Mouse (Mus musculus) forebrain, postnatal 0 days (tissue): ENCODE measurements around the gene Gm28551. TPM values are rescaled to one million over a fixed set of nuclear protein-coding genes. Genes with fewer than 3 reads are reported as not detected.
"Not testable (repeated sequence)": the region's sequence is repeated elsewhere in the genome, so short reads cannot be mapped to it uniquely, and the experiment has no call there.

Experiments used
- ATAC-seq: fragments of 200-750 bp; cut with Nextera tagmentation; 2 replicates; pipeline ENCODE4 v1.8.0; 2017; ENCODE audit warnings: mild to moderate bottlenecking, moderate library complexity
- DNase-seq: peaks from one replicate; pipeline ENCODE4 v3.0.0-alpha.2; 2015
- H3K27ac ChIP-seq: fragments of 300-500 bp; sonication (generic); 2 replicates; pipeline ENCODE4 v1.5.1; 2014; ENCODE audit warnings: low read depth, mild to moderate bottlenecking, antibody characterized with exemption, low read length, moderate library complexity, mixed read lengths
- H3K27me3 ChIP-seq: fragments of 300-500 bp; sonication (generic); 2 replicates; pipeline ENCODE4 v1.6.1; 2014; ENCODE audit warnings: mild to moderate bottlenecking, low read length, mixed read lengths; ENCODE audit not compliant: insufficient read depth
- H3K36me3 ChIP-seq: fragments of 300-500 bp; sonication (generic); 2 replicates; pipeline ENCODE4 v1.6.1; 2014; ENCODE audit warnings: mild to moderate bottlenecking, moderate library complexity; ENCODE audit not compliant: insufficient read depth
- H3K4me1 ChIP-seq: fragments of 300-500 bp; sonication (generic); 2 replicates; pipeline ENCODE4 v1.6.1; 2014; ENCODE audit warnings: antibody characterized with exemption; ENCODE audit not compliant: insufficient read depth
- H3K4me2 ChIP-seq: fragments of 300-500 bp; sonication (generic); 2 replicates; pipeline ENCODE4 v1.6.1; 2014; ENCODE audit warnings: low read depth, mild to moderate bottlenecking, moderate library complexity
- H3K4me3 ChIP-seq: fragments of 300-500 bp; sonication (generic); 2 replicates; pipeline ENCODE4 v1.5.1; 2014; ENCODE audit warnings: low read depth, low read length, mixed read lengths
- H3K9ac ChIP-seq: fragments of 300-500 bp; sonication (generic); 2 replicates; pipeline ENCODE4 v1.6.1; 2014; ENCODE audit warnings: mild to moderate bottlenecking
- H3K9me3 ChIP-seq: fragments of 300-500 bp; sonication (generic); 2 replicates; pipeline ENCODE4 v1.6.1; 2016; ENCODE audit warnings: low read length
- CTCF ChIP-seq: sonication (generic); IDR thresholded peaks from 2 replicates; pipeline ENCODE4 v1.5.1; 2016; ENCODE audit warnings: antibody characterized with exemption, control low read depth, low read depth
- WGBS: fragments of 180-500 bp; shearing (Covaris S2); extraction: QIAGEN DNeasy Blood & Tissue Kit; methylation state at CpG from one replicate; pipeline ENCODE4 v1.1.7; 2014; 5-methylcytosine and 5-hydroxymethylcytosine counted together
- polyA plus RNA-seq: library from polyadenylated mRNA; unstranded; fragments of >200 nt; fragmentation: Nextera tagmentation; extraction: Ambion mirVana; gene quantifications from 2 replicates; pipeline ENCODE4 v1.2.1, GENCODE M21; 2015
- total RNA-seq: library from RNA; depleted of rRNA; stranded (reverse); fragments of >200 nt; gene quantifications from 2 replicates; pipeline ENCODE4 v1.2.3, GENCODE M21; 2014

Gene Gm28551
- total and polyA plus RNA-seq, 2 experiments from 2014 or later: 1.00 to 2.1 TPM

- no peak overlapping the region for H3K9ac ChIP-seq
- no peak for ATAC-seq
- no peaks in the 10 kb centered on the region for H3K4me1 ChIP-seq
- no peak overlapping the region for H3K4me2 ChIP-seq
- H3K9me3 ChIP-seq: no peaks in the 10 kb centered on the region
- H3K4me3 ChIP-seq: no peak overlapping the region
- H3K27ac ChIP-seq: no peak overlapping the region
- no peaks in the 10 kb centered on the region for H3K36me3 ChIP-seq
- H3K27me3 ChIP-seq: no peaks in the 10 kb centered on the region
- DNase-seq: no peak
- TF ChIP-seq CTCF: no peak
Observed at GRCm38 (mm10) chr1:53358988-53359387, 6.5 kb upstream of the Gm28551 start.

- no peak for DNase-seq
- H3K9me3 ChIP-seq: peaks cover 17% of the 10 kb centered on the region; the same call in 1 of the 2 replicates
- H3K4me3 ChIP-seq: no peak overlapping the region
- 94% methylated on average over 2 of the region's 2 CpGs for WGBS
- H3K27ac ChIP-seq: no peak overlapping the region
- H3K27me3 ChIP-seq: no peaks in the 10 kb centered on the region
- peaks cover 40% of the 10 kb centered on the region for H3K36me3 ChIP-seq
- no peak overlapping the region for H3K9ac ChIP-seq
- ATAC-seq: no peak
- no peak overlapping the region for H3K4me2 ChIP-seq
- H3K4me1 ChIP-seq: no peaks in the 10 kb centered on the region
- no peak for TF ChIP-seq CTCF
Observed at GRCm38 (mm10) chr1:53341071-53341470, 11.4 kb downstream of the Gm28551 start.

GRCm38 (mm10) chr1:53337403-53337802 lies 15.1 kb downstream of the Gm28551 start:
- 62% methylated on average over 2 of the region's 2 CpGs for WGBS
- ATAC-seq, H3K27me3 ChIP-seq, H3K4me1 ChIP-seq, H3K4me2 ChIP-seq, H3K27ac ChIP-seq, H3K9ac ChIP-seq, H3K4me3 ChIP-seq, DNase-seq: not testable (repeated sequence)
- Histone ChIP-seq H3K9me3 (peaks cover 17% of the 10 kb centered on the region; the same call in 1 of the 2 replicates), H3K36me3 (peaks cover 14% of the 10 kb centered on the region)

GRCm38 (mm10) chr1:53335465-53335864 lies 17.0 kb downstream of the Gm28551 start:
- Histone ChIP-seq H3K27me3 (no peaks in the 10 kb centered on the region), H3K4me3 (no peak overlapping the region), H3K36me3 (0 out of 2 replicates have a peak, but pooled peaks cover 3% of the 10 kb centered on the region), H3K4me2 (no peak overlapping the region), H3K4me1 (no peaks in the 10 kb centered on the region), H3K9ac (no peak overlapping the region), H3K9me3 (0 out of 2 replicates have a peak, but pooled peaks cover 3% of the 10 kb centered on the region), H3K27ac (no peak overlapping the region)
- no peak for TF ChIP-seq CTCF
- ATAC-seq (no peak), DNase-seq (no peak)

- not testable (repeated sequence) for DNase-seq, H3K27ac ChIP-seq, H3K4me1 ChIP-seq, H3K4me2 ChIP-seq, ATAC-seq, H3K4me3 ChIP-seq, H3K9ac ChIP-seq, H3K36me3 ChIP-seq, H3K27me3 ChIP-seq, H3K9me3 ChIP-seq
- WGBS: 86% methylated on average over 5 of the region's 5 CpGs
Observed at GRCm38 (mm10) chr1:53333527-53333926, 18.9 kb downstream of the Gm28551 start.

GRCm38 (mm10) chr1:53324827-53325494 lies 27.5 kb downstream of the Gm28551 start:
- TF ChIP-seq CTCF: no peak
- Histone ChIP-seq H3K4me1 (no peaks in the 10 kb centered on the region), H3K9me3 (no peaks in the 10 kb centered on the region), H3K36me3 (0 out of 2 replicates have a peak, but pooled peaks cover 4% of the 10 kb centered on the region), H3K27me3 (no peaks in the 10 kb centered on the region), H3K4me3 (no peak overlapping the region), H3K4me2 (no peak overlapping the region), H3K9ac (no peak overlapping the region), H3K27ac (no peak overlapping the region)
- DNase-seq: no peak
- no peak for ATAC-seq
- 97% methylated on average over 5 of the region's 5 CpGs for WGBS

- ATAC-seq (no peak), DNase-seq (no peak)
- H3K9ac ChIP-seq: no peak overlapping the region
- H3K9me3 ChIP-seq: no peaks in the 10 kb centered on the region
- H3K27ac ChIP-seq: no peak overlapping the region
- TF ChIP-seq CTCF: no peak
- H3K4me3 ChIP-seq: no peak overlapping the region
- H3K36me3 ChIP-seq: 0 out of 2 replicates have a peak, but pooled peaks cover 4% of the 10 kb centered on the region
- no peaks in the 10 kb centered on the region for H3K27me3 ChIP-seq
- 100% methylated on average over 1 of the region's 1 CpGs for WGBS
- H3K4me1 ChIP-seq: no peaks in the 10 kb centered on the region
- no peak overlapping the region for H3K4me2 ChIP-seq
Observed at GRCm38 (mm10) chr1:53324277-53324676, 28.2 kb downstream of the Gm28551 start.
